Mouse (Mus musculus): ENCODE measurements at regions not wholly inside any gene's neighbourhood (a gene's known extent, or its start where the extent isn't known, plus 50 kb on each side); places are given as distances from the start of the nearest gene placed in this dataset.
"Not testable (repeated sequence)": the region's sequence is repeated elsewhere in the genome, so short reads cannot be mapped to it uniquely, and the experiment has no call there.

DNA sequence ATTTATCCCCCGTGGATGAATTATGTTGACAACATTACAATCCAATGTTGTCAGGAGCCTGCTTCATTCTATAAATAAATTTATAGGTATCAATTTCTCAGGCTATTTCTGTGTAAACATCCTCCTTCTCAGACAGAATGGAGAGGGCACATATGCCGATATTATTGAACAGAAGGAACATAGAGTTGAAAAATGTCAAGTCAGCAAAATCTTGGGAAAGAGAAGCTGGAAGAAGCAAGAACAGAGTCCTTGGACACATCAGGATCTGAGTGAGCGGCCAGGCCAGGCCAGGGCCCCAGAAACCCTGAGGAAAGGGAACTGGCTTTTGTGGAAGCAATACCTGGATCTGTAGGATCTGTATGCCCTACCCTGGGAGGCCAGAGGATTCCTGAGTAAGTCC is 129.9 kb upstream of the Zranb2 start:
- Histone ChIP-seq H3K27me3 (ENCODE audit: insufficient read depth, low read length) (no peaks in the 10 kb centered on the region), H3K36me3 (ENCODE audit: insufficient read depth) (no peaks in the 10 kb centered on the region), H3K4me2 (ENCODE audit: low read depth) (no peak overlapping the region), H3K9ac (no peak overlapping the region), H3K27ac (ENCODE audit: low read depth, low read length) (no peak overlapping the region), H3K4me1 (ENCODE audit: insufficient read depth) (no peaks in the 10 kb centered on the region), H3K9me3 (ENCODE audit: low read length) (0 out of 2 replicates have a peak, but pooled peaks cover 3% of the 10 kb centered on the region), H3K4me3 (ENCODE audit: low read depth, low read length) (no peak overlapping the region)
- no peak for DNase-seq
- no peak for TF ChIP-seq CTCF (IDR thresholded peaks at IDR 0.05; ENCODE audit: low read depth)
- WGBS = 96% methylated on average over 3 of the region's 3 CpGs
- ATAC-seq = no peak

GRCm38 (mm10) chr3:157423447-157423846 is 110.5 kb upstream of the Zranb2 start:
- not testable (repeated sequence) for H3K9ac ChIP-seq; H3K4me1 ChIP-seq (ENCODE audit: insufficient read depth); H3K27ac ChIP-seq (ENCODE audit: low read depth, low read length); H3K4me2 ChIP-seq (ENCODE audit: low read depth); DNase-seq; H3K4me3 ChIP-seq (ENCODE audit: low read depth, low read length); H3K36me3 ChIP-seq (ENCODE audit: insufficient read depth); H3K9me3 ChIP-seq (ENCODE audit: low read length); ATAC-seq; H3K27me3 ChIP-seq (ENCODE audit: insufficient read depth, low read length)
- WGBS = 63% methylated on average over 1 of the region's 1 CpGs

GRCm38 (mm10) chr3:157426720-157427119 is 107.2 kb upstream of the Zranb2 start:
- DNase-seq = no peak
- Histone ChIP-seq H3K9me3 (ENCODE audit: low read length) (no peaks in the 10 kb centered on the region), H3K27me3 (ENCODE audit: insufficient read depth, low read length) (no peaks in the 10 kb centered on the region), H3K9ac (no peak overlapping the region), H3K4me1 (ENCODE audit: insufficient read depth) (no peaks in the 10 kb centered on the region; the same call in 1 of the 2 replicates), H3K27ac (ENCODE audit: low read depth, low read length) (no peak overlapping the region), H3K36me3 (ENCODE audit: insufficient read depth) (no peaks in the 10 kb centered on the region), H3K4me2 (ENCODE audit: low read depth) (no peak overlapping the region), H3K4me3 (ENCODE audit: low read depth, low read length) (no peak overlapping the region)
- no peak for ATAC-seq
- no peak for TF ChIP-seq CTCF (IDR thresholded peaks at IDR 0.05; ENCODE audit: low read depth)
- 80% methylated on average over 3 of the region's 3 CpGs for WGBS

DNA sequence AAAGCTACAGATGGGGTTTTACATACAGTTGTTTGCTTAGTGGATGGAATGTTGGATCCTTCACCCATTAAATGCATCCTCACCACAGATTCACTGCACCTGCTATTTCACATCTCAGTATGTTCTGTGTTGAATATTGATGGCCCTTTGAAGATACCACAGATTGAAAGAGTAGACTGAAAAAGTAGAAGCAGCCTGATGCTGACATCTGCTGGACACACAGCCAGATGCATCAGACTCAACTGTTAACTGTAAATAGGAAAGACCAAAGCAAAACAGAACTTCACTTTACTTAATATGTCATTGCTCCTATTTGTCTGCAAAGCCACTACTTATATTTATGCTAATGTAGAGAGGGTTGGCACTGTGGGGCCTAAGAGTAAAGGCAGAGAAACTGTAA is 84.2 kb upstream of the Zranb2 start:
- no peaks in the 10 kb centered on the region for H3K36me3 ChIP-seq (ENCODE audit: insufficient read depth)
- ATAC-seq (peak; percentile 76), DNase-seq (peak; percentile 73)
- H3K4me3 ChIP-seq (ENCODE audit: low read depth, low read length) = no peak overlapping the region
- H3K9ac ChIP-seq = no peak overlapping the region
- peak; percentile 78 for TF ChIP-seq CTCF (IDR thresholded peaks at IDR 0.05; ENCODE audit: low read depth)
- H3K4me1 ChIP-seq (ENCODE audit: insufficient read depth) = no peaks in the 10 kb centered on the region
- no peak overlapping the region for H3K4me2 ChIP-seq (ENCODE audit: low read depth)
- H3K27ac ChIP-seq (ENCODE audit: low read depth, low read length) = no peak overlapping the region
- H3K9me3 ChIP-seq (ENCODE audit: low read length) = no peaks in the 10 kb centered on the region
- H3K27me3 ChIP-seq (ENCODE audit: insufficient read depth, low read length) = no peaks in the 10 kb centered on the region

DNA sequence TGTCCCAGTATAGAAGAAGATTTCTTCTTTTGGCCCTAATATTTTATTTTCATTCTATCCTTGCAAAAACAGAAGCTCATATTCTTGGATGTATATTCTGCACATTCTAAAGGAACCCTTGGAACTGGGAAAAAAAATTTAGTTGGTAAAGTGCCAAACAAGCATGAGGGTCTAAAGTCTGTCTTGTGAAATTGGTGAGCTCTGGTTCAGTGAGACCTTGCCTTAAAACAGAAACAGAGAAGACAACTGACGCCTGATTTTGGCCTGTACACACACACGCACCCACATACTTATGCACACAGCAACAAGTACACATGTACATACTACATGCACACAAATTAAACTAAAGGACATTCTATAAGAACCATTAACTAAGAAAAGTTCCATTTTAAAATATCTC is 62.4 kb upstream of the Zranb2 start:
- Histone ChIP-seq H3K4me3 (ENCODE audit: low read depth, low read length) (no peak overlapping the region), H3K27ac (ENCODE audit: low read depth, low read length) (no peak overlapping the region), H3K36me3 (ENCODE audit: insufficient read depth) (no peaks in the 10 kb centered on the region), H3K9ac (no peak overlapping the region), H3K4me2 (ENCODE audit: low read depth) (no peak overlapping the region), H3K9me3 (ENCODE audit: low read length) (no peaks in the 10 kb centered on the region), H3K27me3 (ENCODE audit: insufficient read depth, low read length) (no peaks in the 10 kb centered on the region), H3K4me1 (ENCODE audit: insufficient read depth) (no peaks in the 10 kb centered on the region)
- TF ChIP-seq CTCF (IDR thresholded peaks at IDR 0.05; ENCODE audit: low read depth) = no peak
- ATAC-seq = no peak
- DNase-seq = no peak
- 85% methylated on average over 2 of the region's 2 CpGs for WGBS

DNA sequence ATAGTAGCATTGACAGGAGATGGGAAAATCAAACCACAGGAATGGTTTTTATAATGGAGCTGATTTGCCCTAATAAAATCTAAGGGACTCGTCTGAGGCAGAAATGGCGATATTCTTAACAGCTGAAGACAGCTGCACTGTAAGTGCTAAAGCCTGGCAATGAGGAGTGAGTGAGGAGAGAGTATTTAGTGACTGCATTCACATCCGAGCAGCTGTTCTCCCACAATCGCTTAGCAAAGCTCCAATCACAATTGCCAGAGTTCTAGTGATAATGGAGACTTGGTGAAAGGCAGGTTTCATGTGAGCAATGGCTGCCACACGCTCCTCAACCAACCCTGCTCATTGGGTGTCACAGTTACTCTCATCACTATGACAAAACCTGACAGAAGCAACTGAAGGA is 61.3 kb upstream of the Zranb2 start:
- Histone ChIP-seq H3K27me3 (ENCODE audit: insufficient read depth, low read length) (no peaks in the 10 kb centered on the region), H3K4me2 (ENCODE audit: low read depth) (no peak overlapping the region), H3K27ac (ENCODE audit: low read depth, low read length) (0 out of 2 replicates have a peak overlapping the region, but pooled peaks have one; percentile 29), H3K4me3 (ENCODE audit: low read depth, low read length) (no peak overlapping the region), H3K36me3 (ENCODE audit: insufficient read depth) (no peaks in the 10 kb centered on the region), H3K4me1 (ENCODE audit: insufficient read depth) (no peaks in the 10 kb centered on the region), H3K9ac (no peak overlapping the region), H3K9me3 (ENCODE audit: low read length) (no peaks in the 10 kb centered on the region)
- no peak for TF ChIP-seq CTCF (IDR thresholded peaks at IDR 0.05; ENCODE audit: low read depth)
- WGBS = 69% methylated on average over 5 of the region's 5 CpGs
- ATAC-seq (peak; percentile 84), DNase-seq (no peak)

GRCm38 (mm10) chr3:157477731-157478130 is 56.2 kb upstream of the Zranb2 start:
- Histone ChIP-seq H3K9ac (no peak overlapping the region), H3K4me3 (ENCODE audit: low read depth, low read length) (no peak overlapping the region), H3K27ac (ENCODE audit: low read depth, low read length) (no peak overlapping the region), H3K27me3 (ENCODE audit: insufficient read depth, low read length) (no peaks in the 10 kb centered on the region), H3K4me1 (ENCODE audit: insufficient read depth) (no peaks in the 10 kb centered on the region), H3K36me3 (ENCODE audit: insufficient read depth) (no peaks in the 10 kb centered on the region), H3K9me3 (ENCODE audit: low read length) (no peaks in the 10 kb centered on the region), H3K4me2 (ENCODE audit: low read depth) (no peak overlapping the region)
- no peak for DNase-seq
- no peak for ATAC-seq
- no peak for TF ChIP-seq CTCF (IDR thresholded peaks at IDR 0.05; ENCODE audit: low read depth)
- 84% methylated on average over 2 of the region's 2 CpGs for WGBS

Data from forebrain, postnatal 0 days (tissue).